Mouse (Mus musculus) bone marrow, adult 2 months (tissue): Measurements from ENCODE around the gene Rangap1.

Experiments
- CTCF ChIP-seq: fragments of 200-500 bp; IDR thresholded peaks from 2 replicates; pipeline ENCODE4 v1.5.1; 2011; ENCODE audit warnings: low read length, control low read depth; ENCODE audit not compliant: control insufficient read depth, insufficient read depth
- POLR2A ChIP-seq: fragments of 200-500 bp; IDR thresholded peaks from 2 replicates; pipeline ENCODE4 v1.6.1; 2011; ENCODE audit warnings: low read depth, mild to moderate bottlenecking, control low read depth, low read length, borderline replicate concordance; ENCODE audit not compliant: control insufficient read depth

GRCm38 (mm10) chr15:81761959-81762358 is 16.6 kb upstream of the Rangap1 start:
- TF ChIP-seq POLR2A, result no peak
- peak; percentile 23; the same call in 1 of the 2 replicates for TF ChIP-seq CTCF
